Mouse (Mus musculus) neutrophil, adult 59 days (primary cell): ENCODE results near the gene Aass. TPM values are rescaled to one million over a fixed set of nuclear protein-coding genes. Genes with fewer than 3 reads are reported as not detected.

ENCODE experiments used
- total RNA-seq, 2 experiments: library from RNA; stranded (reverse); gene quantifications; 1 replicate in 1 of 2; 2 replicates in 1 of 2; pipeline ENCODE4 v1.2.4; 2023

The Aass gene
- total RNA-seq, result not detected

DNA sequence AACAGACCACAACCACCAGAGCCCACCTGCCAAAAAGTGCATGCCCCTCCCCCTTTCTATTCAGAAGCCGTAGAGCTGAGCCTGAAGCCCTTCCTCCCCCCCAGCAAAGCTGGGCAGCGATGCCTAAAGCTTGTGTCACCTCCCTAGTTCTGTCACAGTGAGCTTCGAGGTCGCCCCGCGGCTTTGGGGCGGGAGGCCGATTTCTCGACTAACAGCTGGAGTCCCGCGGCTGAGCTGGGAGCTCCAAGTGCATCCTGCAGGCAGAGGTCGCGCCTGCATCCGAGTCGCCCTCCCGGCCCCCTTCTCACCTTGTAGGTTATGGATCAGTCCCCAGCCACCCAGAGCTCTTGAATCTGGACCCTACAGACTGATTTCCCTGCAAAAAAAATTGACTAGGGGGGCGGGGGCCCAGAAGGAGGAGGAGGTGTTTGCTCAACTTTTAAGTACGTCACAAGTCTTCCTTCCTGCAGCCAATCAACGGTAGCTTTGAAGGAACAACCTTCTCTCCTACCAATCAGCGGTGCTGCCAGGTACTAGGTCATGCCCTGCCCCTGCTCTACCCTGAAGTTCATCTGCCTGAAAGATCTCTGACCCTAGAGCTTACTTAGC lies at the start of gene Aass:
Aass (minus strand) TSS at position 414 of the 609 bp plus-strand sequence.

Other genes starting within 250 kb of the Aass start
- not detected for gene Fezf1, start 115.4 kb upstream of the Aass start, total RNA-seq